Mouse (Mus musculus) kidney, adult 2 months (tissue): ENCODE measurements at regions not wholly inside any gene's neighbourhood (a gene's known extent, or its start where the extent isn't known, plus 50 kb on each side); places are given as distances from the start of the nearest gene placed in this dataset.

Experiments used
- DNase-seq: peaks from one replicate; pipeline ENCODE4 v3.0.0; 2021
- H3K27ac ChIP-seq: fragments of 200-500 bp; 2 replicates; pipeline ENCODE4 v1.5.1; 2012; ENCODE audit warnings: low read depth, low read length, control low read depth, inconsistent platforms; ENCODE audit not compliant: insufficient read depth
- H3K27me3 ChIP-seq: fragments of 200-500 bp; replicated peaks from 2 replicates; pipeline ENCODE4 v1.6.1; 2012; ENCODE audit warnings: mild to moderate bottlenecking, moderate library complexity, low read length, inconsistent platforms; ENCODE audit not compliant: control insufficient read depth, insufficient read depth
- H3K36me3 ChIP-seq: fragments of 200-500 bp; 2 replicates; pipeline ENCODE4 v1.6.1; 2012; ENCODE audit warnings: mild to moderate bottlenecking, moderate library complexity, low read length, inconsistent platforms; ENCODE audit not compliant: control insufficient read depth, insufficient read depth
- H3K4me1 ChIP-seq: fragments of 200-500 bp; 2 replicates; pipeline ENCODE4 v1.6.1; 2011; ENCODE audit warnings: low read length; ENCODE audit not compliant: control insufficient read depth, insufficient read depth
- H3K4me3 ChIP-seq: fragments of 200-500 bp; 2 replicates; pipeline ENCODE4 v1.5.1; 2011; ENCODE audit warnings: mild to moderate bottlenecking, low read depth, low read length, control low read depth; ENCODE audit not compliant: insufficient read depth
- CTCF ChIP-seq: fragments of 200-500 bp; conservative IDR thresholded peaks from 2 replicates; pipeline ENCODE4 v1.5.1; 2011; ENCODE audit warnings: low read depth, mild to moderate bottlenecking, control low read depth, low read length, moderate library complexity, mixed read lengths; ENCODE audit not compliant: insufficient read depth, insufficient read length
- POLR2A ChIP-seq: fragments of 200-500 bp; IDR thresholded peaks from one replicate; pipeline ENCODE4 v1.6.1; 2011; ENCODE audit warnings: low read depth, low read length, control low read depth
- WGBS: fragments of 180-500 bp; shearing (Covaris S2); methylation state at CpG from one replicate; pipeline ENCODE4 v1.1.7; 2018; 5-methylcytosine and 5-hydroxymethylcytosine counted together

DNA sequence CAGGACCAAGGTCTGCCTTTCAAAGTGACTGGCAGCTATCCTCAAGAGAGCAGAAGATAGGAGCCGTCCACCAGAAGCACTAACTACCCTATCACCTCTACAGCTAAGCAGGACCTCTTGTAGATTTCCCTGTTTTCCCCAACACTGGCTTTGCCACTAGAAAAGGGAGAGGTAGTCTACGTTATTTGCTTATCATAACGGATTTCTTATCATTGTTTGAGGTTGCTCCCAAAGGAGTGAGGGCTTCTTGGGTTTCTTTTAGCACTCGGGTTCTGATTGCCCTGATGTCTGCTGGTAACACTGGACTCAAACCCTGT lies 437.0 kb upstream of the Pou3f3 start:
- Histone ChIP-seq H3K4me1 (no peaks in the 10 kb centered on the region), H3K36me3 (no peaks in the 10 kb centered on the region), H3K4me3 (no peak overlapping the region), H3K27ac (no peak overlapping the region), H3K27me3 (no peaks in the 10 kb centered on the region)
- no peak for DNase-seq
- WGBS, result 72% methylated on average over 4 of the region's 4 CpGs
- TF ChIP-seq CTCF (no peak), POLR2A (no peak)

DNA sequence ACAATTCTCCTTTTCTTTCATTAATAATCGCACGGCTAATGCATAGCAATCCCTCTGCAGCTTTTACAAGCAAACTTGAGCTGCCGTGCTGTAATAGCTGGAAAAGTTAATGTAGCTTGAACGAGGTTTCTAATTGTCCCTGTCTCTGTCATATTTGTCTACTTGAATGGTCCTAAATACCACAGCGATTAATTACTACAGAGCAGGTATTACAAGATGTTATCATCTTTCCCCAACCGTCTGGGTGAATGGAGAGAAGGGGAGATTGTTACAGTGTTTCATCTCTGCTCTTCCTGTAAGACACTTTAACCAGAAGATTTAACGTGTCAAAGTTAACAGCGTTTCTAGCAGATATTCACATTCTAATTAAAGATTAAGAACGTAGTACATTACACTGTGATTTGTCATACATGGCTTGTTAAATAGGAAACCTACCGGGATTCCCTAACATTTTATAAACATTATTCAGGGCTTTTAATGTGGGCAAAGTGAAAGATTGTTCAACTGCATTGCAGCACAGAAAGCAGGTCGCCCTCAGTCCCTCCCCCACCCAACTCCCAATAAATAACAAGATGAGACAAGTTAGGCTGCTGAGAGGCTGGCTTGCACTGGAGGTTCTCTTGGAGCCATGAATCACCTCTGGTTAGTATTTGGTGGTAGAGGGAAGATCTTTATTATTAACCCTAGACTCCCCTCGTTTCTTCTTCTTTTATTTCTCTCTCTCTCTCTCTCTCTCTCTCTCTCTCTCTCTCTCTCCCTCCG lies 436.2 kb upstream of the Pou3f3 start:
- Histone ChIP-seq H3K27me3 (no peaks in the 10 kb centered on the region), H3K4me3 (no peak overlapping the region), H3K36me3 (no peaks in the 10 kb centered on the region), H3K27ac (no peak overlapping the region), H3K4me1 (no peaks in the 10 kb centered on the region)
- WGBS, result 23% methylated on average over 13 of the region's 13 CpGs
- no peak for TF ChIP-seq CTCF
- TF ChIP-seq POLR2A, result no peak
- no peak for DNase-seq

DNA sequence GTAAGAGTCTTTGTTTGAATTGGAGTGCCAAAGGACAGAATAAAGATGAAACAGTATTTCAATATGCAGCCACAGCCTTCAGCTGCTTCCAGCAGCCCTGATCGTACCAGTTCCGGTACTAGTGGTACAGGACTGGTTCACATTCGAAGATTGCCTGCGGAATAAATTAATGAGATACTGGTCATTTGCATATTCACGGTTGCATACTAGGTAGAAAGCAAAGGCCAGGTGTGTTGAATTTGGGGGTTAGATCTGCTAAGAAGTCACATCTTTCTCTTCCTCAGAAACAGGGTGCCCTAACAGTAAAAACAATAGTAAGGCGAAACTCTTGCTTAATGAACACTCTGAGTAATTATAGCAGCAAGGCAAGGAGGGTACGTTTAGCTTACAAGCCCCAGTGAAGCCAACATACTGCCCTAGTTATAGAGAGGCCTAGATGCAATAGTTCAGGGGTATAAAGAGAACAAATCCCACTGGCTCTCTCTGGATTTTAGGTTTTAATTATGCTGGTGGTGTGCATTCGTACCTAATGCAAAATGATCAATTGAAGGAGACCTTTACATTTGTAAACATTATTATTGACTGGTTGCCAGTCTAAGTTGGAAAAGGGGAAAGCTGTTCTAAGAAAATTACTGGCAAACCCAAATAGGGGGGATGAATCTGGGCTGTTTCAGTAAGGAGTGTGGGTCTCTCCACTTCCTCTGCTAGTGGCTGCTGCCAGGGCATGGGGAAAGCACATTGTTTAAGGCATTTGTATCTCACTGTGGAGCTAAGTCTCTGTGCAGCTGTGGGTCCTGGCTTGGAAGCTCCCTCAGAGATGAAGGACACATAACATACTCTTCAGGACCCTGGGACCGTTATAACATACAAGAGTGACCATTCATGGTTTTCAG lies 435.3 kb upstream of the Pou3f3 start:
- Histone ChIP-seq H3K4me1 (no peaks in the 10 kb centered on the region), H3K27ac (no peak overlapping the region), H3K36me3 (no peaks in the 10 kb centered on the region), H3K4me3 (no peak overlapping the region), H3K27me3 (no peaks in the 10 kb centered on the region)
- TF ChIP-seq POLR2A, result no peak
- TF ChIP-seq CTCF, result no peak
- DNase-seq, result no peak
- 57% methylated on average over 9 of the region's 9 CpGs for WGBS

DNA sequence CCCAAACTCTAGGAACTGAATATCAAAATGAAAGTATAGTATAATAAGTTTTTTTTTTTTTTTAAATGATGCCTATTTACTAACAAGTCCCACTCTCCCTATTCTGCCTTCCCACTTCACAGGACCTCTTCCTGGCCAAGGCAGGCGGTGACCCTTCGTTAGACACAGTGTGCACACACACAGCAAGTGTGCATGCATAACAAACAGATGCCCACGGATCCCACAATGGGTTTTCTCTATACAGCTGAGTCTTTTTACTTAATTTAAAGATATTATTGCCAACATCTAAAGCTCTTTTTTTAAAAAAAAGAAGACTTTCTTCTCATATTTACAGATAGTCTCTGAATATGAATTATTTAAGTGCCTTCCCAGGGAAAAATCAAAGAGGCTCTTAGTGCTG lies 434.5 kb upstream of the Pou3f3 start:
- no peak for TF ChIP-seq POLR2A
- TF ChIP-seq CTCF, result no peak
- WGBS, result 82% methylated on average over 3 of the region's 3 CpGs
- no peak for DNase-seq
- Histone ChIP-seq H3K27me3 (no peaks in the 10 kb centered on the region), H3K4me1 (no peaks in the 10 kb centered on the region), H3K4me3 (no peak overlapping the region), H3K36me3 (no peaks in the 10 kb centered on the region), H3K27ac (no peak overlapping the region)

DNA sequence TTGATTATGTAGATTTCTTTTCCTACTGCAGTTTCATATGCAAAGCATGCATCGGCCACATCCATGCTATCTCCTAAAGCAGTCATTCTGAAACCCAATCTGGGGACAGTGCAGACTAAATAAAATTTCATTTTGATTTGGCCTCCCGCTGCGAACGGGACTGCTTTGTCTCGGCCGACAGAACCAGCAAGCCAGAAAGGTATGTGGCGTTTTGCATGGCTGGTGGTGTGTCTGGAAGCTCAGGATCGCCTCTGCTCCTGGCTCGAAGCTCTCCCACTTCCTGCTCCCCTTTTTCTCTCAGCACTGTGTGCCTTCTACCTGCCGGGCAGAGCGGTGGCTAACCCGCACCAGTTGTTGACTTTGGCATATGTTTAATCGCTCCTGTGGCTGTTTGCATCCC lies 433.8 kb upstream of the Pou3f3 start:
- H3K27ac ChIP-seq, result no peak overlapping the region
- peak; percentile 51 for DNase-seq
- H3K27me3 ChIP-seq, result no peaks in the 10 kb centered on the region
- H3K36me3 ChIP-seq, result no peaks in the 10 kb centered on the region
- H3K4me3 ChIP-seq, result peak overlapping the region; percentile 17; the same call in 1 of the 2 replicates
- no peaks in the 10 kb centered on the region for H3K4me1 ChIP-seq
- no peak for TF ChIP-seq POLR2A
- TF ChIP-seq CTCF, result no peak
- WGBS, result 11% methylated on average over 13 of the region's 13 CpGs

DNA sequence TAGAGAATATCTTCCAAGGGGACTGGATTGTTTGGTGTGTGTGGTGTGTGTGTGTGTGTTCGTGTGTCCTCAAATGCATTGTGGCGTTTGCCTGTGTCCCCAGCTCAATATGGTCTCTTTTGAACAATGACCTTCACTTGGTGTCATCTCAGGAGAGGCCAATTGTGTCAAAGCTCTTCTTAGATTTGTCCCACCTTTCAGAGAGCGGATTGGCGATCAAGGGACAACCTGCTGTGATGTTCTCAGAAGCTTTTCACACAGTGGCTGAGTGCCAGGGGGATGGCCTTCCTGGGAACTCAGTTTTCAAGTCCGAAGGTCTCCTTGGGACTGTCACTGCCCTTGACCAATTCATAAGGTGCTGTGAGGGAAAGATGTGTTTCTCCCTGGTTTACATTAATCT lies 433.0 kb upstream of the Pou3f3 start:
- Histone ChIP-seq H3K27me3 (no peaks in the 10 kb centered on the region), H3K36me3 (no peaks in the 10 kb centered on the region), H3K27ac (no peak overlapping the region), H3K4me1 (no peaks in the 10 kb centered on the region), H3K4me3 (no peak overlapping the region)
- TF ChIP-seq POLR2A, result no peak
- TF ChIP-seq CTCF, result no peak
- peak; percentile 58 for DNase-seq
- 77% methylated on average over 5 of the region's 5 CpGs for WGBS

DNA sequence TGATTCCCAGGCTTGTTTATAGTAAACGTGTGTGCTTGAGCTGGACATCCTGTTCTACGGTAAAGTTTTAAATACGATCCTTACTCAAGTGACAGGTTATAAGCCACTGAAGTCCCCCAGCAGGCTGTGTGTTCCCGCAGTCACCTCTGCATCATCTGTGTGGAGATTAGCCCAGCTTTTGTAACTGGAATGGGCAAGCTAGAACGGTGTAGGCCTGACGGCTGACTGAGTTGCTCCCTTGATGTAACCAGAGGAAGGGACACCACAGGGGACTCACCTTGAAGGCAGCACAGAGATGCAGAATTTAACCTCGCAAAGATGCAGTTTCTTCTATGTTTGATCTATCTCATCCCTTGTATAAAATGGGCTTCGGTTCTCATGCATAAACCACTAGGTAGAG lies 418.4 kb upstream of the Pou3f3 start:
- no peak for DNase-seq
- Histone ChIP-seq H3K4me1 (no peaks in the 10 kb centered on the region), H3K27me3 (no peaks in the 10 kb centered on the region), H3K36me3 (no peaks in the 10 kb centered on the region), H3K27ac (no peak overlapping the region), H3K4me3 (no peak overlapping the region)
- TF ChIP-seq CTCF, result no peak
- no peak for TF ChIP-seq POLR2A
- 61% methylated on average over 8 of the region's 8 CpGs for WGBS
